ENCODE assay signal across 8 mouse cellular contexts in genomic region chr13:84449001-84449551, GRCm38 (mm10).
DNase-seq lines count a peak whose midpoint lies in the region; ATAC-seq and TF ChIP-seq lines count a peak whose summit lies in the region.

No protein-coding gene starts in this region.

- no peak for TF ChIP-seq POLR2A in kidney, adult 2 months (IDR thresholded peaks at IDR 0.05; ENCODE audit: low read depth, low read length)

- DNase-seq in neural tube, embryonic 11.5 days (ENCODE audit: low spot score): peak; percentile 28
- no peak for DNase-seq in neural tube, embryonic 10.5 days (ENCODE audit: extremely low spot score, low spot score)
- no peak for DNase-seq in hindbrain, embryonic 10.5 days (ENCODE audit: low spot score)
- peak; percentile 50 to 52 for DNase-seq in left cerebral cortex, postnatal 14 days (ENCODE audit: low spot score in 2 of 2)
- DNase-seq in right cerebral cortex, postnatal 4 days: peak; percentile 9
- no peak for DNase-seq in adrenal gland, adult (ENCODE audit: inconsistent age in 2 of 2, low spot score in 1 of 2)
- DNase-seq in kidney, adult 2 months: no peak
- no peak for DNase-seq in kidney, postnatal 10 days

- no peak overlapping the region for H3K4me3 ChIP-seq in neural tube, embryonic 11.5 days (ENCODE audit: low read depth, low read length)
- no peak overlapping the region for H3K4me3 ChIP-seq in hindbrain, embryonic 10.5 days
- H3K4me3 ChIP-seq in kidney, adult 2 months (ENCODE audit: insufficient read depth, low read depth, low read length): no peak overlapping the region

- H3K9me3 ChIP-seq in neural tube, embryonic 11.5 days (ENCODE audit: control insufficient read depth, low read length): no peaks in the 10 kb centered on the region
- H3K9me3 ChIP-seq in hindbrain, embryonic 10.5 days: no peaks in the 10 kb centered on the region

- peaks cover 7% of the 10 kb centered on the region; the same call in 1 of the 2 replicates for H3K4me1 ChIP-seq in neural tube, embryonic 11.5 days (ENCODE audit: control insufficient read depth, insufficient read depth, low read length)
- peaks cover 14% of the 10 kb centered on the region for H3K4me1 ChIP-seq in hindbrain, embryonic 10.5 days (replicated peaks)
- H3K4me1 ChIP-seq in kidney, adult 2 months (ENCODE audit: control insufficient read depth, insufficient read depth, low read length): no peaks in the 10 kb centered on the region

- no peaks in the 10 kb centered on the region for H3K36me3 ChIP-seq in neural tube, embryonic 11.5 days (ENCODE audit: control insufficient read depth, insufficient read depth, low read length)
- no peaks in the 10 kb centered on the region for H3K36me3 ChIP-seq in hindbrain, embryonic 10.5 days
- H3K36me3 ChIP-seq in kidney, adult 2 months (ENCODE audit: control insufficient read depth, insufficient read depth, low read length): no peaks in the 10 kb centered on the region

- no peaks in the 10 kb centered on the region for H3K27me3 ChIP-seq in neural tube, embryonic 11.5 days (ENCODE audit: control insufficient read depth, insufficient read depth, low read length)
- H3K27me3 ChIP-seq in hindbrain, embryonic 10.5 days (ENCODE audit: insufficient read depth, poor library complexity, severe bottlenecking): no peaks in the 10 kb centered on the region
- no peaks in the 10 kb centered on the region for H3K27me3 ChIP-seq in kidney, adult 2 months (replicated peaks; ENCODE audit: control insufficient read depth, insufficient read depth, low read length)

- peak; percentile 96 for ATAC-seq in neural tube, embryonic 11.5 days (ENCODE audit: insufficient read depth, low FRiP score, low TSS enrichment)

- no peak overlapping the region for H3K9ac ChIP-seq in neural tube, embryonic 11.5 days (ENCODE audit: low read length)

- WGBS in neural tube, embryonic 11.5 days: 39% methylated on average over 6 of the region's 6 CpGs
- WGBS in hindbrain, embryonic 10.5 days: 55% methylated on average over 6 of the region's 6 CpGs
- 57% methylated on average over 6 of the region's 6 CpGs for WGBS in kidney, adult 2 months

- TF ChIP-seq CTCF in kidney, adult 2 months (conservative IDR thresholded peaks at IDR 0.05; ENCODE audit: insufficient read depth, insufficient read length, low read depth, low read length): no peak

- no peak overlapping the region for H3K4me2 ChIP-seq in neural tube, embryonic 11.5 days (ENCODE audit: low read depth)

- intact Hi-C loops in left cerebral cortex, postnatal 14 days (cut with DNase I): no loop called here

- H3K27ac ChIP-seq in neural tube, embryonic 11.5 days (ENCODE audit: low read depth, low read length): peak overlapping the region; percentile 68
- peak overlapping the region; percentile 73; the same call in 1 of the 2 replicates for H3K27ac ChIP-seq in hindbrain, embryonic 10.5 days
- no peak overlapping the region for H3K27ac ChIP-seq in kidney, adult 2 months (ENCODE audit: insufficient read depth, low read depth, low read length)

Comparison
In these comparisons a context has a peak if more than half of its experiments do, and no peak if none do; other contexts are left out.
1. DNase-seq: peak in neural tube, embryonic 11.5 days (single experiment), left cerebral cortex, postnatal 14 days (2 of 2) and right cerebral cortex, postnatal 4 days (single experiment); none in neural tube, embryonic 10.5 days (single experiment), hindbrain, embryonic 10.5 days (single experiment), adrenal gland, adult (0 of 2), kidney, adult 2 months (single experiment) and kidney, postnatal 10 days (single experiment).